Mouse (Mus musculus) erythroblast, adult 5-6 weeks (primary cell): ENCODE results near the gene Tdrd9. TPM values are rescaled to one million over a fixed set of nuclear protein-coding genes. Genes with fewer than 3 reads are reported as not detected.
A peak's percentile ranks its signal among the peaks of the same experiment; 100 is the strongest.

Experiments
- ATAC-seq: replicated peaks from 2 replicates; pipeline ENCODE4 v1.8.0; 2016; ENCODE audit warnings: moderate number of reproducible peaks, mild to moderate bottlenecking, moderate TSS enrichment, inconsistent platforms; ENCODE audit not compliant: poor library complexity, low FRiP score, severe bottlenecking
- total RNA-seq, 2 experiments: library from RNA; stranded (forward) in 1 of 2; stranded (reverse) in 1 of 2; fragments of 150-400 nt in 1 of 2; fragments of 200-764, 138-1000 nt in 1 of 2; gene quantifications; 2 replicates each; pipeline versions ENCODE4 v1.2.3 to v1.2.4; 2015 to 2017; ENCODE audit warnings: low replicate concordance in 2 of 2

Gene Tdrd9
- total RNA-seq, 2 experiments from 2014 or later = not detected

DNA sequence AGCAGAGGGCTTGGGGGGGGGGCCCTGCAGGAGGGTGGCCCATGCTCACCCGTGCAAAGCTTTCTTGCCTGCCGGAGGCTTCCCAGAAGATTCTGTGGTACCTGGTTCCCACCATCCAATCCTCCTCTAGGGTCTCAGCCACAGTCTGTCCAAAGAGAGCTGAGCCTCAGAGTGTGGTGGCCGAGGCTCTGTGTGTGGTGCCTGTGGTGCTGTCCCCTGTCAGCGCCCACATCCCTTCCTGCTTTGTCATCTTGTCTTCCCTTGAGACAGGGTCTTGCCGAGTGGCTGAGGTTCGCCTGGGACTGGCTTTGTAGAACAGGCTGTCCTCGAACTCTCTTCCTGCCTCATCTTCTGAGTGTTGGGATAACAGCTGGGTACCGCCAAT, 125.4 kb downstream of the Tdrd9 start:
- no peak for ATAC-seq

- ATAC-seq = no peak
These were observed 128.7 kb downstream of the Tdrd9 start for GRCm38 (mm10) chr12:112100106-112100505.

GRCm38 (mm10) chr12:112101045-112101444, 129.7 kb downstream of the Tdrd9 start:
- no peak for ATAC-seq

- ATAC-seq = no peak
These were observed 131.8 kb downstream of the Tdrd9 start for GRCm38 (mm10) chr12:112103179-112103578.

DNA sequence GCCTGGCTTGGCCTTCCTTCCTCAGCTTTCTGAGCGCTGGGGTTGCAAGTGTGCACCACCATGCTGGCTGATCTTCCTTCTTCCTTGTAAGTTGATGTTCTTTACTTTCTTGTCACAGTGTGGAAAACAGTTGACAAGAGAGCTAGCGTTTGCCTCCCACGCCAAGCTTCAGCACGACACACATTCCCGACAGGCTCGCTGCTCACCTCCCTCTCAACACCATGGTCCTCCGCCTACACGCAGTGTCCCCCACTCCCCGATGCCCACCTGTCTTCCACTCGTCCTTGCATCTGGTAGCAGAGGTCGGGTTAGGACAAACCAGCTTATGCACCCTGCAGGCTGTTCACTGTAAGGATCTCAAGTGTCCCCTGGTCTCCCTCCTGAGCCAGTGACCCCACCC, 133.5 kb downstream of the Tdrd9 start:
- ATAC-seq = no peak

DNA sequence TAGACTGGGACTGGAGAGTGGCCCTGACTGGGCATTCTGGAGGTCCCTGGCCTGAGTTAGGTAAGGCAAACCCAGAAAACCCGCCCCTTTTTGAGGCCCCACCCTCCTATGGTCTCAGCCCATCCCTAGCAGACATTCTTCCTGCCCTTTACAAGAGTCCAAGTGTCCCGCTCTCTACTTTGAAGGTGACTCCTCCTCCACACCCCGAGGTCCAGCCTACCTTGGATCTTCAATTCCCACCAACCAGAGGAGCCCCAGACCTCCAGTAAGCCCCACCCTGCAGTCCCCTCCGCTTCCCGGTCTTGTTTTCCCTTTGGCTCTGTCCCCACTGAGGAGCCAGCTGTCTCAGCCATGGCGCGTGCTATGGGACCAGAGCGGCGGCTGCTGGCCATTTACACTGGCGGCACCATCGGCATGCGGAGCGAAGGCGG, 135.2 kb downstream of the Tdrd9 start, which contains the start of gene Aspg:
TSS of gene Aspg (plus strand) at position 139 of the 431 bp plus-strand sequence.
- ATAC-seq = no peak

GRCm38 (mm10) chr12:112107685-112108084, 136.3 kb downstream of the Tdrd9 start:
- ATAC-seq = no peak

DNA sequence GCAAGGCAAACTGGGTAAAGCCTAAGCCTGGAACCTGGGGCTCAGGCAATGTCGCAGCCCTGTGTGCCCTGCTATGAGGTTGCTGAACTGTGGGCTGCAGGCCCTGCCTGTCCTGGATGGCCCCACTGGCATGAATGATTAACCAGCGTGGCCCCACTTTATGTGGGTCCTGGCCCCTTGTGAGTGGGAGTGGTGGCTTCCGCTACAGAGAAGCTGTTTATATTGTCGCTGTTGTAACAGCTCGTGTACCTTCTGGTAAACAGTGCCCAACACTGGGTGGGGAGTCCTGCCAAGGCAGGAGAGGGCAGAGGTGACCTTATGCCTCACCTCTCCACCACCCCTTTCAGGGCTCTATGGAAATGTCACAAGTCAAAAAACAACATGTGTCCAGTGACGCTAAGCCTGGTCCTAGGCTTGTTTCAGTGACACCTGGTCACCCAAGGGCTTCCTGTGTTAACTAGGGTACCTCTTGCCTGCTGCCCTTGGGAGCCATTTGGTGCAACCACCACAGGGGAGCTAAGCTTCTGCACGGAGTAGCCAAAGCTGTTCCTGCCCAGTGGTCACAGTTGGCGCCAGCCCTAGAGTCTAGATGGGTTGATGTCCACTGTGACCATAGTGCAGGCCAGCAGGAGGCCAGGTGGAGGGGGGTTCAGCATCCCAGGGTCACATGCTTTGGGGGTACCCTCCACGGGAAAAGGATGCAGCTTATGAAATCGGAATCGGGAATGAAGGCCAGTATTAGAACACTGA, 137.5 kb downstream of the Tdrd9 start:
- no peak for ATAC-seq

GRCm38 (mm10) chr12:112109701-112110100, 138.3 kb downstream of the Tdrd9 start:
- no peak for ATAC-seq

DNA sequence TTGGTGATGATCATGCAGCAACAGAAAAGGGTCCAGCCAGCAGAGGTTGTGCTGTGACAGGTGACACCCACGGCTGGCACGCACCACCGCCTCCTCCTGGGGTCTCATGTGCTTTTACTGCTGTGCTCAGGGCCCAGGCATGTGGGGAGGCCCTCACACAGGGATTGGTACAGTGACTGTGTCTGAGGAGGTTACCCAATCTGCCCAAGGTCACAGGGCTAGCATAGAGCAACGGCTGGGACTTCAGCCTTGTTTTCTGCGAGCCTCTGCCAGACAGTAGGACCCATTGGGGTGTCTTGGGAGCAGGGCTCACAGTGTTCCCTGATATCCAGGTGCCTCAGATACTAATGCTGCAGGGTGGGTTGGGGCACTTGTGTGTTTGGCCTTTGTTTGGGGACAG, 140.0 kb downstream of the Tdrd9 start:
- ATAC-seq = no peak

GRCm38 (mm10) chr12:112112235-112112634, 140.9 kb downstream of the Tdrd9 start:
- ATAC-seq = no peak

DNA sequence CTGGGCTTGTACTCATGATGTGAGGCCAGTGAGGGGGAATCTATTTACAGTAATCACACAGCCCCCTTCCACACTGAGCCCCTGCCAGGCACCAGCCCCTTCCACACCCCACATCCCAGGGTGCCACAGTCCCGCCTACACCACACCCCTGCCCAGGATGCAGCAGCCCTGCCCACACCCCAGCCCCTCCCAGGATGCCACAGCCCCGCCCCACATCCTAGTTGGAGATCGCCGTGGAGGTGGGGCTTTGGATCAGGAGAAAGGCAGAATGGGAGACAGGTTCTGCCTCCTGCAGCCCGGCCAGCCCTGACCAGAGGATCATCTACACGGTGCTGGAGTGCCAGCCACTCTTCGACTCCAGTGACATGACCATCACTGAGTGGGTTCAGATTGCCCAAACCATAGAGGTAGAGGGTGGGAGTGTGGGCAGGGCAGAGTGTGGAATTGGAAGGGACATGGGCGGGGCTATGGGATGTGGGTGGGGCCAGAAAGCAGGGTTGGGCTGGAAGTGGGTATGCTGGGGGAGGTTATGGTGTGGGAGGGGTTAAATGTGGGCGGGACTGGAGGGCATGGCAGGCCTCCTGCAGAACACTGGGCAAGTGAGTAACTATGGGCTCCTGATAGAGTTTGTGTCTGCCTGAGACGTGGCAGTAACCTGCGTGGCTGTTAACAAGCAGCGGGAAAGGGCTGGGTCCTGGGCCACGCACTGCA, 141.5 kb downstream of the Tdrd9 start:
- no peak for ATAC-seq

DNA sequence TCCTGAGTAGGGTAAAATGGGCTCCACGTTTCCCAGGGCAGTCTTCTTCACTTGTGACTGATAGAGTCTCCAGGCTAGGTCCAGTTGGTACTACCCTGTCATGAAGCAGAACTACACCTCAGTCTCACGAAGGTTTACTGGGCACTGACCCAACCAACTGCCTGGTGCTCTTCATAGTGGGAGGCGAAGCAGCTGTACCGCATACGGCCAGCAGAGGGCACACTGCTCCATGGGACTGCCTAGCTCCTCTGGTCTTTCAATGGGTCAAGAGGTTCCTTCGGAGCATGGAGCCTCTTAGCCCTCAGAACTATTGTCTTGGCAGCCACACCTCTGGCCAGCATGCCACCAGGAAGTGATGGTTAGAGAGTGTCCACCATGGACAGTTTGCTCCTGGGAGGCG, 142.4 kb downstream of the Tdrd9 start:
- peak; percentile 64; the same call in 1 of the 2 replicates for ATAC-seq

DNA sequence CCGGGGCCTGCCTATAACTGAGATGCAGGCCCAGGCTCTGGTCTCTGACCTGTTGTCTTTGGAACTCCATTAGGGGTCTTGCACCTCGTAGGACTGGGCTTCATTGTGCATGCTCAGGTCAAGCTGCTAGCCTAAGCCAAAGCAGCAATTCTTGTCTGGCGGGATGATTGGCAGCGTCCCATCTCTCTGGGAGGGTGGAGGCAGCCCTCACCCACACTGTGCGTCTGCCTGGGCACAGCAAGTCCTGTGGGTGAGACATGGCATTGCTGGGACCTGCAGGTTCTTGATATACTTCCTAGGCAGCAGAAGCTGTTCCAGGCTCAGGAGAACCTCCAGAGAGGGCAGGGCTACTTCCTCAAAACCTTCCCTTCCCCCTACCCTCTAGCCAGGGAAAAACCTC, 145.6 kb downstream of the Tdrd9 start:
- ATAC-seq = no peak

GRCm38 (mm10) chr12:112117649-112118048, 146.3 kb downstream of the Tdrd9 start:
- ATAC-seq = no peak

Other genes starting within 250 kb of the Tdrd9 start
- 3.8 and 13.1 TPM in 2 replicates for gene Klc1, start 212.7 kb upstream of the Tdrd9 start, total RNA-seq (2015; ENCODE audit: low replicate concordance)
- gene Klc1, start 212.7 kb upstream of the Tdrd9 start, total RNA-seq (2017; ENCODE audit: low replicate concordance) = 12.9 and 21.9 TPM in 2 replicates
- 1.7 and 1.9 TPM in 2 replicates for gene Xrcc3, start 157.7 kb upstream of the Tdrd9 start, total RNA-seq (2015; ENCODE audit: low replicate concordance)
- 2.0 and 5.6 TPM in 2 replicates for gene Xrcc3, start 157.7 kb upstream of the Tdrd9 start, total RNA-seq (2017; ENCODE audit: low replicate concordance)
- gene Zfyve21, start 157.4 kb upstream of the Tdrd9 start, total RNA-seq (2015; ENCODE audit: low replicate concordance) = 2.5 and 3.3 TPM in 2 replicates
- gene Zfyve21, start 157.4 kb upstream of the Tdrd9 start, total RNA-seq (2017; ENCODE audit: low replicate concordance) = 2.4 and 4.9 TPM in 2 replicates
- gene Ppp1r13b, start 63.4 kb upstream of the Tdrd9 start, total RNA-seq (2015; ENCODE audit: low replicate concordance) = 8.3 and 8.6 TPM in 2 replicates
- gene Ppp1r13b, start 63.4 kb upstream of the Tdrd9 start, total RNA-seq (2017; ENCODE audit: low replicate concordance) = 13.4 and 20.5 TPM in 2 replicates
- gene Atp5mpl, start 4.6 kb upstream of the Tdrd9 start, total RNA-seq (2015; ENCODE audit: low replicate concordance) = 150 and 160 TPM in 2 replicates
- gene Atp5mpl, start 4.6 kb upstream of the Tdrd9 start, total RNA-seq (2017; ENCODE audit: low replicate concordance) = 72.8 and 92.6 TPM in 2 replicates
- gene Rd3l, start 9.8 kb downstream of the Tdrd9 start, total RNA-seq (2015; ENCODE audit: low replicate concordance) = not detected in 2 replicates
- gene Rd3l, start 9.8 kb downstream of the Tdrd9 start, total RNA-seq (2017; ENCODE audit: low replicate concordance) = not detected in 2 replicates
- gene Aspg, start 135.1 kb downstream of the Tdrd9 start, total RNA-seq (2015; ENCODE audit: low replicate concordance) = not detected in 2 replicates
- not detected in 2 replicates for gene Aspg, start 135.1 kb downstream of the Tdrd9 start, total RNA-seq (2017; ENCODE audit: low replicate concordance)
- not detected in 2 replicates for gene Kif26a, start 174.6 kb downstream of the Tdrd9 start, total RNA-seq (2015; ENCODE audit: low replicate concordance)
- not detected in 2 replicates for gene Kif26a, start 174.6 kb downstream of the Tdrd9 start, total RNA-seq (2017; ENCODE audit: low replicate concordance)